ENCODE assay signal across 11 mouse cellular contexts in genomic region chr9:88519390-88520121, GRCm38 (mm10). TPM values are rescaled to one million over a fixed set of nuclear protein-coding genes. Genes with fewer than 3 reads are reported as not detected.
DNase-seq lines count a peak whose midpoint lies in the region; ATAC-seq lines count a peak whose summit lies in the region.
"Had no signal": no experiment of that assay in that cellular context is flagged by ENCODE, and none has a peak within 500 bp of the region (broad histone marks: within the 10 kb centered on the region; RNA-seq: fewer than 3 reads in every experiment).

No protein-coding gene starts in this region.

- no peak overlapping the region for H3K9ac ChIP-seq in hindbrain, embryonic 13.5 days
- no peak overlapping the region for H3K9ac ChIP-seq in hindbrain, embryonic 16.5 days (ENCODE audit: low read depth, low read length)
- H3K9ac ChIP-seq in forebrain, embryonic 16.5 days (replicated peaks; ENCODE audit: low read depth, low read length): no peak overlapping the region

- no peaks in the 10 kb centered on the region for H3K27me3 ChIP-seq in hindbrain, embryonic 13.5 days
- no peaks in the 10 kb centered on the region for H3K27me3 ChIP-seq in hindbrain, embryonic 16.5 days (replicated peaks; ENCODE audit: control insufficient read depth, insufficient read depth, low read length)
- H3K27me3 ChIP-seq in forebrain, embryonic 16.5 days (replicated peaks; ENCODE audit: control insufficient read depth, insufficient read depth, low read length): no peaks in the 10 kb centered on the region

- ATAC-seq in hindbrain, embryonic 13.5 days (ENCODE audit: low FRiP score): no peak
- no peak for ATAC-seq in hindbrain, embryonic 16.5 days
- no peak for ATAC-seq in forebrain, embryonic 16.5 days

- peak; percentile 73 for DNase-seq in 416B (ENCODE audit: low read depth)
- peak; percentile 38 for DNase-seq in R1 (ENCODE audit: low read depth, low spot score)
- no peak for DNase-seq in spleen, postnatal 4 days (ENCODE audit: low spot score in 2 of 2)
- DNase-seq in ovary, adult 18-20 months (ENCODE audit: low spot score): no peak
- no peak for DNase-seq in cerebellum, adult 11-12 months
- DNase-seq: adrenal gland, postnatal 25 days; cerebellum, postnatal 10 days; heart, adult 2 months had no signal

- H3K9me3 ChIP-seq in hindbrain, embryonic 13.5 days: no peaks in the 10 kb centered on the region
- no peaks in the 10 kb centered on the region for H3K9me3 ChIP-seq in hindbrain, embryonic 16.5 days (ENCODE audit: control insufficient read depth, low read length)
- H3K9me3 ChIP-seq in forebrain, embryonic 16.5 days (ENCODE audit: control insufficient read depth, low read length): no peaks in the 10 kb centered on the region

- H3K27ac ChIP-seq in hindbrain, embryonic 13.5 days: no peak overlapping the region
- H3K27ac ChIP-seq in hindbrain, embryonic 16.5 days (ENCODE audit: low read depth, low read length): no peak overlapping the region
- H3K27ac ChIP-seq in forebrain, embryonic 16.5 days (ENCODE audit: low read length): no peak overlapping the region
- H3K27ac ChIP-seq: heart, adult 2 months had no signal

- peaks cover 26% of the 10 kb centered on the region for H3K36me3 ChIP-seq in hindbrain, embryonic 13.5 days
- no peaks in the 10 kb centered on the region for H3K36me3 ChIP-seq in hindbrain, embryonic 16.5 days (ENCODE audit: control insufficient read depth, insufficient read depth, low read length)
- H3K36me3 ChIP-seq in forebrain, embryonic 16.5 days (ENCODE audit: control insufficient read depth, insufficient read depth): no peaks in the 10 kb centered on the region; the same call in 1 of the 2 replicates

- H3K4me2 ChIP-seq in hindbrain, embryonic 13.5 days: peak overlapping the region; percentile 81
- no peak overlapping the region for H3K4me2 ChIP-seq in hindbrain, embryonic 16.5 days (ENCODE audit: low read length)
- peak overlapping the region; percentile 16; the same call in 1 of the 2 replicates for H3K4me2 ChIP-seq in forebrain, embryonic 16.5 days (ENCODE audit: low read length)

- H3K4me1 ChIP-seq in hindbrain, embryonic 13.5 days (replicated peaks): peaks cover 27% of the 10 kb centered on the region
- H3K4me1 ChIP-seq in hindbrain, embryonic 16.5 days (ENCODE audit: control insufficient read depth, insufficient read depth, low read depth, low read length): peaks cover 15% of the 10 kb centered on the region
- peaks cover 22% of the 10 kb centered on the region for H3K4me1 ChIP-seq in forebrain, embryonic 16.5 days (replicated peaks; ENCODE audit: control insufficient read depth, insufficient read depth, low read length)

- no peak overlapping the region for H3K4me3 ChIP-seq in hindbrain, embryonic 13.5 days
- no peak overlapping the region for H3K4me3 ChIP-seq in hindbrain, embryonic 16.5 days (ENCODE audit: low read length)
- no peak overlapping the region for H3K4me3 ChIP-seq in forebrain, embryonic 16.5 days (replicated peaks; ENCODE audit: low read length)
- H3K4me3 ChIP-seq: heart, adult 2 months had no signal

RNA-seq across cellular contexts. Expression of gene Zfp949, which starts 28.3 kb away (rescaled TPM):
- 20.1 and 22.3 TPM in 2 replicates for polyA plus RNA-seq in hindbrain, embryonic 13.5 days (2015; fragmentation: Nextera tagmentation; extraction: Ambion mirVana)
- polyA plus RNA-seq in hindbrain, embryonic 16.5 days (2015; fragmentation: Nextera tagmentation; extraction: Ambion mirVana): 21.4 TPM in 2 replicates
- polyA plus RNA-seq in forebrain, embryonic 16.5 days (2015; fragmentation: Nextera tagmentation; extraction: Ambion mirVana): 14.7 and 16.8 TPM in 2 replicates

RNA-seq across cellular contexts. Expression of gene Syncrip, which starts 37.2 kb away (rescaled TPM):
- 89.3 and 94.2 TPM in 2 replicates for polyA plus RNA-seq in hindbrain, embryonic 13.5 days (2015; fragmentation: Nextera tagmentation; extraction: Ambion mirVana)
- 67.1 and 71.6 TPM in 2 replicates for polyA plus RNA-seq in hindbrain, embryonic 16.5 days (2015; fragmentation: Nextera tagmentation; extraction: Ambion mirVana)
- 122 and 136 TPM in 2 replicates for polyA plus RNA-seq in forebrain, embryonic 16.5 days (2015; fragmentation: Nextera tagmentation; extraction: Ambion mirVana)

Comparison
In these comparisons a context has a peak if more than half of its experiments do, and no peak if none do; other contexts are left out.
1. DNase-seq: peak in 416B (single experiment) and R1 (single experiment); none in spleen, postnatal 4 days (0 of 2), ovary, adult 18-20 months (single experiment) and cerebellum, adult 11-12 months (single experiment).